Mouse (Mus musculus) fibroblast of lung, adult 2 months (primary cell): ENCODE measurements around the gene Tmem252.
A peak's percentile ranks its signal among the peaks of the same experiment; 100 is the strongest.

ENCODE experiments used
- DNase-seq: peaks from one replicate; pipeline ENCODE4 v3.0.0-alpha.2; 2011; ENCODE audit warnings: low read depth

Gene Tmem252

DNA sequence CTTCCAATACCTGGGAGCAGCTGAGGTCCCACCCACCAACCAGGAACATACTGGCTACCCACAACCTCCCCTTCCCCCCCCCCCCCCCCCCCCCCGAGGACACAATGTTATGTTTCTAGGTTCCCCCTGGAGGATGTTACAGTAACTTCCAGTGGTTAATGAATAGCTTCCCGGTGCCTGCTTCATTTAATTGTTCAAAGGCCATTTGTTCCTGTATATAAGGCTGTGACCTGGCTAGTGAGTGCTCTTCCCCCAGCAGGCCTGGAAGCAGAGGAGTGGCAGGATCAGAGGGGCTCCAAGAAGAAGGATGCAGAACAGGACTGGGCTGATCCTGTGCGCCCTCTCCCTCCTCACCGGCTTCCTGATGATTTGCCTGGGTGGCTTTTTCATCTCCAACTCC, at the start of gene Tmem252:
TSS of gene Tmem252 (plus strand) at position 247 of the 400 bp plus-strand sequence.
- DNase-seq: no peak

DNA sequence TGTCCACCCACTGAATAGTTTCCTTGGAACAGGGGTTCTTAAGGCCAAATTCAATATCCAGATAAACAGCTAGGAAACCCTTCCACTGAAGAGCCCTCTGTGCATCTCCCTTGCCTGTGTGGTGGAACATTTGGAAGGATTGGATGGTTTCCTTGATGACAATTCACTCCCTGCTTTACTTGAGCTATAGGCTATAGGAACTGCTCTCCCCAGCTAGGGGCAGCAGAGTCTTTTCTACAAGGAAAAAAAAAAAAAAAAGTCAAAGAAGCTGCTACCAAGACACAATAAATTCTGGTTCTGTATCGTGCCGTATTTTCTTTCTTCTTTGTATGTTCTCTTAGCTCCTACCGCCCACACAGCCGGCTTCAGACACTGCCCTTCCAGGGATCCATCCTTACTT, 45.8 kb upstream of the Tmem252 start:
- DNase-seq: no peak

DNA sequence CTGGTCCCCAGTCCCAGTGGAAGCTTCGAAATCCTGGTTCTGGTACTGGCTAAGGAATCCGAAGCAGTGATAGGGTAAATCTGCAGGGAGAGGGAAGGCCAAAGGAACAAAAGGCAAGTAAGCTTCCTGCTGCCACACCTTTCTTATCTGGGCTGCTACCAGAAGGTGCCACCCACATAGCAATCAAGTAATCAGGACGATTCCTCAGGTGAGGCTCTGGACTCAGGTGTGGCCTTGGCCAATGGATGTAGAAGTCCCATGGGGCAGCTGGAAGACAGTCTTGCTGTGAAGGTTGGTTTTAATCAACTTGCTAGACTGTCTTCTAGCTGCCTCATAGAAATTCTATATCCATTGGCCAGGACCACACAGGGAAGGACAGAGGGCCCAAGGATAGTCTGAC, 40.8 kb upstream of the Tmem252 start:
- no peak for DNase-seq

DNA sequence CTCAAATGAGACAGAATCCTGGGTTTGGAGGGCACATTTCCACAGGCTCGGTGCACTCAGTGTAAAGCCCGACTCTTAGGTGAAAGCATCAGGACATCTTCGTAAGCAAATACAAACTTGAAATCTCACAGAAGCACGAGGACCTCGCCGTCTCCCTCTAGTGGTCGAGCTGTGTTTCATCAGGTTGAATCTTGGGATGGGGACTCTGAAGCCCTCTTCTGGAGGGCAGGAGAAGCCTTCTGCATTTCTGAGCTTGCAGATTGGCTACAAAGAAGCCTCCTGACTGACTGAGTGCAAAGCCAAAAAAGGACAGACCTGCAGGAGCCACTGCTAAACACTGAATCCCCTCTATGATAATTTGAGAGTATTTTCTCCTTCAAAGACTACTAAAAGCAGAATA, 39.2 kb upstream of the Tmem252 start:
- DNase-seq: peak; percentile 49

DNA sequence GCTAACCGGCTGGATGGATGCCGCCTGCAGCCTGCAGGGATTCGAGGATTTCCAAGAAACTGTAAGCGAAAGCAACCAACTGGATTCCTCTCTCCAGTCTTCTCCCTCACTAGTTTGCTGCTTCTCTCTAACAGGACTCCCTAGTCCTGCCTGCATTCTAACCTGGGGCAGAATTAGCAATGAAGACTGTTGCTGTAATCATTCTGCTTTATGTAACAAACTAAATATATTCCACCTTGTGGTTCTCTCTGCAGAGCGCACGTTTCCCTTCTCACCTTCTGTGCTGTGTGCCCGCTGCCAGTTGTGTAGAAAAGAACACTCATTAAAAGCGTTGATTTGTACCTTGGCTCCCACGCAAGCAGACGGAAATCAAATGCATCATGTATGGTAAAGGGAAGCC, 37.2 kb upstream of the Tmem252 start:
- no peak for DNase-seq

DNA sequence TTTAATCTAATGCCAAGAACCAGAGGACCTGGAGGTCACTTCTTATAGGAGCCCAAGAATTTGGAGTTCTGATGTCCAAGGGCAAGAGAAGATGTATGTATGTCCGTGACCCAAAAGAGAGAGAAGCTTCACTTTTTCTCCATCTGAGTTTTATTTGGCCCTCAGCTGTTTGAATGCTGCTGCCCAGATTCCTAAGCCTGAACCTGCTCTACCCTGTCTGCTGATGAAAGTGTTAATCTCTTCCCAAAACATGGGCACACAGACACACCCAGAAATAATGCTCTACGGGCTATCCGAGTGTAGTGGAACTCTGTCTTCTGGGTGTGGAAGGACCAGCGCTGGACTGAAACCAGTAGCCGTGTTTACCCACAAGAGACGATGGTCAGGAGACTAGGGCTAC, 35.8 kb upstream of the Tmem252 start:
- no peak for DNase-seq

DNA sequence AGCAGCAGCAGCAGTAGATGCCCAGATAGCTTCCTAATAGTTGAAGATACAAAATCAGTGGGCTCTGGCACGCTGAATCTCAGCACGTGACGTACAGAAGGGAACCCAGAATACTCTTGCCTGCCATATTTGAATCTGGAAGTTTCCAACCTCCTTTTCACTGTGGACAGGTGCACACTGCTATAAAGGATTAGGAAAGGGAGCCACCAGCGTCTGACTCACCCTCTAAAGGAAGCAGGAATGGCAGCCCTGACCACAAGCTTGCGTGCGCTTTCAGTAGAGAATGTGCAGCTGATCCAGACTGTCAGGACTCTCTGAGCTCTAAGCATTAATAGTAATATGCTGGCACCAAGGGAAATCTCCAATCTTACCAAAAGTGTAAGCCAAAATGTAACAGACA, 32.8 kb upstream of the Tmem252 start:
- DNase-seq: no peak

DNA sequence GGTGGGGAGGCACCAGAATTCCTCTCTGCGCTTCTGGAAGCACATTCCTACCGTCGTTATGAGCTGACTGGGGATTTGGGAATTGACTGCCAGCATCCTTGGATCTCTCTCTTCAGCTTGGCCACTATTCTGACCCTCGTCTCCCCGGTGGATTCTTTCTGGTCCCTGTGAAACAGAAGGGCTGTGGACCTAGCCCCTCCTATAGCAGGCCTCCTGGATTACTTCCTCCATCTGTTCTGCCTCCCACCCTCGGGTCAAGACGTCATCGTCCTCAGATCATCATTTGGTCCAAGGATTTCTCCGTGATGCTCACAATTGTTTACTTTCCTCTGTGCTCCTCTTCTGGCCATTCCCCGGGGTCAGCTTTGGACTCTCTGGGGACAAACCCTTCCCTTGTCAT, 28.8 kb upstream of the Tmem252 start:
- no peak for DNase-seq

DNA sequence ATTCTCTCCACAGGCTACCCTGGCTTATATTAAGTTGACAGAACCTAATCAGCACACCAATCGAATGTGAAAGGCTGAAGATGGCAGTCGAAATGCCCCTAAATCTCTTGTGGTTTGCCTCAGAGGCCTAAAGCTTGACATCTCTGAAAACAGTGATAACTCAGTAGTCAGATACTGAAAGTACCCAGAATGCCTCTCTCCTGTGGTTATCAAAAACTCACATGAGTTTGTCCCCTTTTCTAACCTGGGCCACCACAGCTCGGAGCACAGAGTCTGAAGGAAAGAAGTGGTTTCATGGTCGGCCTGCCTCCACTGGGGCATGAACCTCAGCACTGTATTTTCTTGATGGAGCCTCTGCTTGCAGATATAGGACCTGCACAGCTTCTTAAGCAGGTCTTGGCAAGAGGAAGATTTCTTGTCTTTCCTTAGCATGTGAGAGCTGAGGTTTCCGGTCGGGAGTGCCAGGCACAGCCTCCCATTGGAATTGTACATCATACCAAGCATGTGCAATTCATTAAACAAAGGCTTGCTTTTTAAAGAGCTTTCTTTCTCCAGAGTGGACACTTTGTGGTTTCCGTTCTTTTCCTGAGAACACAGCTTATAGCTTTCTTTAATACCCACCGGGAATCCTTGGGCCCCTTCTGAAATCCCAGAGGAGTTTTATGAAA, 27.5 kb upstream of the Tmem252 start:
- no peak for DNase-seq

DNA sequence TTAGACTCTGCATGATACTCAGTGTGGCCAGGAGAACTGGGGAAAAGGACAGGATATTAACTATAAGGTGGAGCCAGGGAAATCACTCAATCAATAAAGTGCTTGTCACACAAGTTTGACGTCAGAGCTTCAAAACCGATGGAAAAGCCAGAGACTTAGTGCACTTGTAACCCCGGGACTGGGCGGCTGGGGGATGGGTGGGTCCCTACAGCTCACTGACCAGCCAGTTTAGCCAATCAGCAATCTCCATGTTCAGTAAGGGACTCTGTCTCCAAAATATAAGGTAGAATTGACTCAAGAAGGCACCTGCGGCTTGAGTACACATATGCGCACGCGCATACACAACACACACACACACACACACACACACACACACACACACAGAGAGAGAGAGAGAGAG, 25.8 kb upstream of the Tmem252 start:
- no peak for DNase-seq

DNA sequence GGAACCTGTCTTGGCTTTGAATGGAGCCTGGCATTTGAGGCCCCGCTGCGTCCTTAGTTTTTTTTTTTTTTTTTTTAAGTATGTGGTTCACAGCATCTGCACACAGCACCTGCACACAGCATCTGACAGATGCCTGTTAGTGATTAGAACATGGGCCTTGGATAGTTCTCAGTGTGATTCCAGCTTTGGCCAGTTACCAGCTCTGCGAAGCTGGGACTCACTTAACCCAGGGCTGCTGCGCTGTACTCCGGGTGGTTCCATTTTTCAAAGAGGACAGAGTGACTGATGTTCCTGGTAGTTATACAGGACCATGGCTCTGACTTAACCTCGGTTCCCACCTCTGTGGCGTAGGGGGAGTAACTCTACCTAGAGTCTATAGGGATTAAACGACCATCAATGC, 23.4 kb upstream of the Tmem252 start:
- DNase-seq: no peak

DNA sequence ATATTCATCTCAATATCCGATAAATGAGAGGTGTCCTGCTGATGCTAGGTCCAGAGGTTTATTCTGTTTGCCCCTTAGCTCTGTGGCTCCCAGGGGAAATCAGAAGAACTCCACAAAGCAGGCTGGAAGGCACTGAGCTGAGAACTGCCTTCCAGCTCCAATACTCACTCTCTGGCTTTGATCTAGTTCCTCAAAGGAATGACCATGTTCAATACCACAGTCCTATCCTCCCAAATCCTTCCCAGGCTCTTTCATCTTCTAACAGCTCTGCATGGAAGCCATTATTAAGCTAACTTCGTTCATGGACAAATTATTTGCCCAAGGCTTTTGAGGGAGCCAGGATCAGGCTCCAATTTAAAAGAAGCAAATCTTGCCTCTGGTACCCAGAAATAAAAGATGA, 22.2 kb upstream of the Tmem252 start:
- no peak for DNase-seq

DNA sequence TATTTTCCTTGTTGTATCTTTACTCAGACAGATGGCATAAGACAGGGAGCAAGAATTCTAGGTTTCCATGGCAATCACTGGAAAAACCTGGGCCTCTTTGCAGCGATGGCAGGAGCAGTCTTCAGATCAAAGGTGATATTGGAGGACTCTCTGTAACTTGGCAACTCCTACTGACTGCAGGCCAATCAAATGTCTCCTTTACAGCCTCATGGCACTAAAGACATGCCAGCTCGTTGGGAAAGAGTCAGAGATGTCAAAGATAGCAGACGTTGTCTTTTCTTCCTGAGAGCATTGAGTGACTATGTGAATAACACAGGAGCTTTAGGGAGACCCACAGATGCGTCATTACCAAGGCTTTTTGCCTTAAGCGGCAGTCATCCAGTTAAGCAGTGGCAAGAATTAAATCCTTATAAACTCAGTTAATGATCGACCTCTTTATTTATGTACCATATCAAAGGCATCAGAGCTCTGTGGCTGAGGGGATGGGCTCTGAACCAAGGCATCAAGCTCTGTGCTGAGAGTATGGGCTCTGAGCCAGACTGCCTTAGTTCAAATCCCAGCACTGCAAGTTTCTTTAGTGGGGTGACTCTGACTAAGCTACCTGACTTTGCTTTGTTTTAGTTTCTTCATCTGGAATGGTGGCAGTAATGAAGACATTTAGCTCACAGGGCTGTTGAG, 21.3 kb upstream of the Tmem252 start:
- DNase-seq: no peak

DNA sequence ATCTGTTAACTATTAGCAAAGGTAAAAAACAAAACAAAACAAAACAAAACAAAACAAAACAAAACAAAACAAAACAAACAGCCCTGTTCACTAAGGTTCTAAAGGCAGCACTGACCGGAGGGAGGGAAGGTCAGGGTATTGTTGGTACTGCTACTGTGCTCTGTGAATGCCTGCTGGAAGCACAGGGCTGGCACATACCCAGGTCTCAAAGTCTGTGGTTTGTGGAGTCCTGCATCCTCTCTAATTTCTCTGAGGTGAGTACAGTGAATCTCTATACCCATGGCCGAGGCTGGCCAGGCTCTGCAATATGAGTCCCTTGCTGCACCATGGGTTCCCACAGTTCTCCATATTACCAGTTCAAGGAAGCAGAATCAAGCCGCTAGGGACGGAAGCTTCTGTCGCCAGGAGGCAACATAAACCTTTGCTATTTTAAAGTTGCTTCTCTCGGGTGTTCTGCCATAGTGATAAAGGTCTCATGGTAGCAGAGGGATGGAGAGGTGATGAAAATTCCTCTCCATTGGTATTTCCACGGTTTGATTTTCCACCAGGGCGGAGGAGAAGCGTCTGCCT, 20.5 kb upstream of the Tmem252 start:
- no peak for DNase-seq

DNA sequence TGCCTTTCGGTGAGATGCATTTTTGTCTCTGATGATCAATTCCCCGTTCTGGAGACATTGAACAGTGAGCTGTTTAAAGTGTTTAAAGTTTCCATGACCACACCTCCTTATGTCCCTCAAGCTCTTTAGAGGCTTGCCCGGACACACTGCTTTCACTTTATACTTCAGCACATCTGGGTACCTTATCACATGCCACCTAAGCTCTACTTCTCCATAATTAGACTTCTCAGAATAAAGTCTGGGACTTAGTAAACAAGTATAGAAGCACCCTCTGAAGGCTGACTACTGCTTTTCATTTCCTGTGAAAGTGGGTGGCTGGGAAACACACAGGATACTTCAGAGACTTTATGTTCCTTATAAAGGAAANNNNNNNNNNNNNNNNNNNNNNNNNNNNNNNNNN, 16.8 kb upstream of the Tmem252 start:
- DNase-seq: no peak

DNA sequence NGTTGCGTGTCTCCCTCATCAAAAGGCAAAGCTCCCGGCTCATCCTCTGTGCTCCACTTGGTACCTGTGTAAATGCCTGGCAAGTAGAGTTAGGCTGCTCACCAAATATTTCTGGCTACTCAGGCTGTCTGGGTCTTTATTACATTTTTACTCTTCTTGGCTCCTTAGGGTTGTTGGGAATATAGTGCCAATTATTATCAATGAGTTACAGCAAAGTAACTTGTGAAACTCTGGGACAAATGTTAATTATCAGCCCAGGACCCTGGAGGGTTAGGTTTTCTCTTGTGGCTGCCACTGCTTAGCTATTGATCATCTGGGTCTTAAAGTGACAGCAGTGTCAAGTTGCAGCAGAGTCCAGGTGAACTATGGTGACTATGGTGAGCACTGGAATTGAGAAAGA, 11.5 kb upstream of the Tmem252 start:
- no peak for DNase-seq

DNA sequence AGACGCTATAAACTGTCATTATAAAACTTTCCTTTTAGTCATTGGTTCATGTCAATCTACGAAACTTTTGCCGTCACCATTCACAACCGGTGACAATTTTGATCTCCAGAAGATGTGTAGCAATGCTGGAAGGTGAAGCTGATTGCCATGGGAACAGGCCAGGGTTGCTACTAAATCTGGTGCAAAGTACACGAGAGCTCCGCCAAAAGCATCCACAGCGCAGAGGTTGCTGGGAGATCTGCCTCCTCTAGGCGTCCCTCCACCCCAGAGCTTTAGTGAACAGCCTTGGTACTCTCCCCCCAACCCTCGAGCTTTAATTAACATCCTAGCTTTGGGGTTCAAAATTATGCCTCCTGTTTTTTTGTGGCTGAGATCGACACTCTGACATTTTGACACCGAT, 8.0 kb upstream of the Tmem252 start:
- DNase-seq: no peak

DNA sequence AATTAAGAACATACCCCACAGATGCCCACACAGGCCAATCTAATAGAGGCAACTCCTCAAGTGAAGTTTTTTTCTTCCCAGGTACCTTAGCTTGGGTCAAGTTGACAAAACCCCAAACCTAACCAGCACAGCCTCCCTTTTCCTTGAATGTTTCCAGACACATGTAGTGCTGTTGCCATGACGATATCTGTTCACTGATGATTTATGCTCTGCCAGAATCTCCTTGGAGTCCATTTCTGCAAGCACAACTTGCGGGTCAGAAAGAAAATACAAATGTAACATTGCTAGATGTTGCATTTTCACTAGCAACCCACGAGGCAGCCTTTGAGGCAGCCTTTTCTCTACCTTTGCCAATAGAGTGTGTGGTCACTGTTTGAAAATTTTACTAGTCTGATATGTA, 6.3 kb upstream of the Tmem252 start:
- DNase-seq: no peak

DNA sequence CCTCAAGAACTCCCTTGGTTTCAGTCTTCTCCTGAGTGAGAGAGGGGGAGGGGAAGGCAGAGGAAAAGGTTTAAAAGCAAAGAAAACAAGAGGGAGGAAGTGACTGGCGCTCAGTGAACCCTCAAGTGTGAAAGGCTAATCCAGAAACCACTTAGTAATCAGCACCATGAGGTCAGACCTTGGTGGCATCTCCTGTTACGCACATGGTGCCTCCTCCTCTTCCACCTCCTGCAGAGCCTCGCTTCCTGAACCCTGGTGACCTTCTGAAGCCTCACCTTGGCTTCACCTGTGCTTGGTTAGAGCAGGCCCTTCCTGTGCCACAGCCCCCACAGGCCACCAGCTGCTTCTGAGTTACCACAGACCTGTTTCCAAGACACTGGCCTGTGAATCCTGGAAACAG, 2.2 kb upstream of the Tmem252 start:
- no peak for DNase-seq

DNA sequence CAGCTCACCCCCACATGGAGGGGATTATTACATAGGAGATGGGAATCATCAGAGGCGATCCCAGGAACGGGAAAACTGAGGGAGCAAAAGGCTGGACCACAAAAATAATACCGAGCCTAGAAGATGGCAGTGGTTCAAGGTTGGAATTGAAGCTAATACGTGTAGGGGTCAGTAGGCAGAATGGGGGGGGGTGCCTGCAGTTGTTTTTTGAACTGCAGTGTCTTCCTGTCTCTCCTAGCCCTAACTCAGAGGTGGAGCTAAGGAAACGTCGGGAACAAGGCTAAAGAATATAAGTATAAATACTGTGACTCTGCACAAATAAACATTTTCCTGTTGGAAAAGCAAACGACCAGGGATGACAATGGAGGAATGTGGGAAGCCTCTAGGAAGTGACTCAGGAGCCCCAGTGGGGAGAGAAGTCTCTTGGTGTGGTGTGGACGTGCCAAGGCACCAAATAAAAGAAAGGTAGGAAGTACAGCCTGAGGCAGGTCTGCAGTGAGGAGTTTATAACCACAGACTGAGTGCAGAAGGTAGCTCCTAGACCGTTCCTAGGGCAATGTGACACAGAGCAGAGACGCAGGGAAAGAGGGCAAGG, 1.3 kb upstream of the Tmem252 start:
- no peak for DNase-seq

DNA sequence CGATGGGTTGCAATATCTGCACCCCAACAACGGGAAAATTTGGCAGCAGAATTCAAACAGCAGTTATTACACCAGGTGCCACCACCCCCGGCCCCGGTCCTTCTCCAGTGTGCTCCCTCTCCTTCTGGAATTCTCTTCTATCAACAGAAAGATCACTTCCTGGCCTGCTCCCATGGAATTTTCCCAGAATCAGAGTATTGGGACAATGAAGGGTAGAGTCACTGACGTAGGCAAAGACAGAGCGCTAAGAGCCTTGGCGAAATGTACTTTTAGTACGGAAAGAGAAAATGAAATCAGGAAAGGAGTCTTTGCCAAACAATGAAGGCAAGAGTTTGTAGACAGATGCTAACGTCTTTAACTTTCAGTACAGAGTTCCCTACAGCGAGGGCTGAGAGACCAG, 477 bp upstream of the Tmem252 start:
- DNase-seq: no peak

DNA sequence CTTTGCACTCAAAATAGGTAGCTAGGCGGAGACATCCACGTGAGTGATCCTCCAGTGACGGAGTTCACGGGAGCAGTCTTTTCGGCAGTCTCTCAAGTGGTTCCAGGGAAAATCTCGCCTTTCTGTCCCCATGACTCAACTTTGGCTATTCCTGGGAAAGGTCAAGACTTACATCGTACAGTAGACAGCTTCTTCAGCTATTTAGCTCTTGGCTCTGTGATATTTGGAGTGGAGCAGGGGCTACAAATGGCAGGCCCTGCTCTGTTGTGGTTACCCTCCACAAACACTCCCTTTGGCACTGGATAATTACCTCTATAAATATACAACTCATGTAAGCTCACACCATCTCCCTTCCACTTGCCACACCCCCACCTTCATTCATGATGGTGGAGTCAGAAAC, 2.6 kb downstream of the Tmem252 start:
- no peak for DNase-seq

DNA sequence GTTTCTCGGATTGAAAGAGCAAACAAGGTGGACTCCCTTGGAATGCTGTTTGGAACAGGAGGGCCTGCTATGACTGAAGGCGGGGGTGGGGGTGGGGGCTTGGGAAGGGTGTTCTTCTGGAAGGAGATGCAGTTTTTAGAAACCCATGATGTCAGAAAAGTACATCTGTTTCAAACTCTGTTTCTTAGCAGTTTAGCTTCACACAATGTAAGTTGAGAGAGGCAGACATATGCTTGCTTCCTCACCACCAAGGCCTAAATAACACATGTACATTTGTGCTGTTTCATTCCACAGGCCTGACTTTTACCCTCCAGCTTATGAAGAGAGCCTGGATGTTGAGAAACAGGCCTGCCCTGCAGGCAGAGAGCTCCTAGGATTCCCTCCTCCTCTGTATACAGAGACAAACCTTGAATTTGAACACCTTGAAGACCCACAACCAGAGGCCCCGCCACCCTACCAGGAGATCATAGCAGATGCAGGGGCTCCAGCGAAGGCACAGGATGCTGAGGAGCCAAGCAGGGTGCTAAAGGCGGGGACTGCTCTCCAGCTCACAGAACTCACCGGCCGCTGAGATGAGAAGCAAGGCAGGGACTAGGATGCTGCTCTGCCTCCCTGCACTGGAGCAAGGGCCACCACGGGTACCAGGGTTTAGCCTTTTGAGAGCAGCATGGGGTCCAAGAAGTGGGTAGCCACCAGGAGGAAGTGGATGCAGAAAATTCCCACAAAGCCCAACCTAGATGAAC, 3.6 kb downstream of the Tmem252 start:
- no peak for DNase-seq
